Mouse (Mus musculus) MEL-GATA-1-ER (cell line): ENCODE results near the gene Wfdc15b.
"Not testable (repeated sequence)": the region's sequence is repeated elsewhere in the genome, so short reads cannot be mapped to it uniquely, and the experiment has no call there.

Experiments
- DNase-seq: peaks from one replicate; pipeline ENCODE4 v3.0.0-alpha.2; 2012; ENCODE audit warnings: low read depth; ENCODE audit errors: extremely low read depth

Gene Wfdc15b

GRCm38 (mm10) chr2:164221522-164221921 is at the start of gene Wfdc15b:
Gene Wfdc15b, minus strand, starts transcription at chr2:164221660.
- no peak for DNase-seq

- not testable (repeated sequence) for DNase-seq
Measured at GRCm38 (mm10) chr2:164256540-164256939, 35.1 kb upstream of the Wfdc15b start, which contains the start of gene Svs3b. Gene Svs3b, minus strand, starts transcription at chr2:164256640.

GRCm38 (mm10) chr2:164238366-164238765 is 16.9 kb upstream of the Wfdc15b start, which contains the start of gene Svs2:
Gene Svs2, minus strand, starts transcription at chr2:164238466.
- DNase-seq, result no peak

GRCm38 (mm10) chr2:164232671-164233070 is 11.2 kb upstream of the Wfdc15b start:
- DNase-seq, result no peak

- DNase-seq, result no peak
Measured at GRCm38 (mm10) chr2:164228361-164229070, 7.1 kb upstream of the Wfdc15b start.

- no peak for DNase-seq
Measured at GRCm38 (mm10) chr2:164219295-164219694, 2.2 kb downstream of the Wfdc15b start.

GRCm38 (mm10) chr2:164212711-164213110 is 8.7 kb downstream of the Wfdc15b start:
- no peak for DNase-seq

- no peak for DNase-seq
Measured at GRCm38 (mm10) chr2:164210892-164211291, 10.6 kb downstream of the Wfdc15b start.

GRCm38 (mm10) chr2:164206676-164207075 is 14.8 kb downstream of the Wfdc15b start:
- DNase-seq, result no peak

GRCm38 (mm10) chr2:164206011-164206410 is 15.4 kb downstream of the Wfdc15b start:
- not testable (repeated sequence) for DNase-seq

GRCm38 (mm10) chr2:164199626-164200327 is 21.7 kb downstream of the Wfdc15b start, which contains the start of gene Wfdc15a:
Gene Wfdc15a, minus strand, starts transcription at chr2:164200130.
- DNase-seq, result no peak

- no peak for DNase-seq
Measured at GRCm38 (mm10) chr2:164196700-164196990, 24.8 kb downstream of the Wfdc15b start.

GRCm38 (mm10) chr2:164195971-164196699 is 25.3 kb downstream of the Wfdc15b start:
- no peak for DNase-seq

- no peak for DNase-seq
Measured at GRCm38 (mm10) chr2:164194959-164195630, 26.4 kb downstream of the Wfdc15b start.

- DNase-seq, result no peak
Measured at GRCm38 (mm10) chr2:164192279-164192678, 29.2 kb downstream of the Wfdc15b start.

GRCm38 (mm10) chr2:164190576-164190975 is 30.9 kb downstream of the Wfdc15b start, which contains the start of gene Wfdc12:
Gene Wfdc12, minus strand, starts transcription at chr2:164190608.
- DNase-seq, result no peak

- DNase-seq, result peak; percentile 14
Measured at GRCm38 (mm10) chr2:164188722-164189121, 32.7 kb downstream of the Wfdc15b start.

- DNase-seq, result peak; percentile 37
Measured at GRCm38 (mm10) chr2:164184145-164184719, 37.2 kb downstream of the Wfdc15b start.

GRCm38 (mm10) chr2:164183340-164183739 is 38.1 kb downstream of the Wfdc15b start:
- no peak for DNase-seq

- DNase-seq, result no peak
Measured at GRCm38 (mm10) chr2:164182692-164183255, 38.7 kb downstream of the Wfdc15b start, which contains the start of gene Wfdc5. Gene Wfdc5, minus strand, starts transcription at chr2:164182742.

- DNase-seq, result no peak
Measured at GRCm38 (mm10) chr2:164180770-164181169, 40.7 kb downstream of the Wfdc15b start.
